Mouse (Mus musculus) midbrain, embryonic 16.5 days (tissue): ENCODE data around the gene Ap1g2. TPM values are rescaled to one million over a fixed set of nuclear protein-coding genes. Genes with fewer than 3 reads are reported as not detected.

Experiments used
- ATAC-seq: fragments of 200-750 bp; cut with Nextera tagmentation; 2 replicates; pipeline ENCODE4 v1.8.0; 2017; ENCODE audit warnings: moderate TSS enrichment
- H3K27ac ChIP-seq: fragments of 300-500 bp; sonication (generic); 2 replicates; pipeline ENCODE4 v1.5.1; 2014; ENCODE audit warnings: mild to moderate bottlenecking, low read length, mixed read lengths
- H3K27me3 ChIP-seq: fragments of 300-500 bp; sonication (generic); 2 replicates; pipeline ENCODE4 v1.6.1; 2014; ENCODE audit warnings: low read depth, low read length, mixed read lengths; ENCODE audit not compliant: control insufficient read depth, insufficient read depth
- H3K36me3 ChIP-seq: fragments of 300-500 bp; sonication (generic); 2 replicates; pipeline ENCODE4 v1.6.1; 2014; ENCODE audit warnings: mild to moderate bottlenecking, low read length, moderate library complexity, mixed read lengths; ENCODE audit not compliant: control insufficient read depth, insufficient read depth
- H3K4me1 ChIP-seq: fragments of 300-500 bp; sonication (generic); 2 replicates; pipeline ENCODE4 v1.6.1; 2014; ENCODE audit warnings: mild to moderate bottlenecking, low read length, mixed read lengths; ENCODE audit not compliant: control insufficient read depth, insufficient read depth
- H3K4me2 ChIP-seq: fragments of 300-500 bp; sonication (generic); 2 replicates; pipeline ENCODE4 v1.6.1; 2014; ENCODE audit warnings: mild to moderate bottlenecking, low read length, mixed read lengths
- H3K4me3 ChIP-seq: fragments of 300-500 bp; sonication (generic); 2 replicates; pipeline ENCODE4 v1.5.1; 2014; ENCODE audit warnings: low read depth, mild to moderate bottlenecking, low read length, moderate library complexity, mixed read lengths
- H3K9ac ChIP-seq: fragments of 300-500 bp; sonication (generic); 2 replicates; pipeline ENCODE4 v1.6.1; 2014; ENCODE audit warnings: low read depth, low read length, mixed read lengths
- H3K9me3 ChIP-seq: fragments of 300-500 bp; sonication (generic); replicated peaks from 2 replicates; pipeline ENCODE4 v1.6.1; 2014; ENCODE audit warnings: mild to moderate bottlenecking, low read length, mixed read lengths; ENCODE audit not compliant: control insufficient read depth, poor library complexity, severe bottlenecking
- WGBS: fragments of 180-500 bp; shearing (Covaris S2); extraction: QIAGEN DNeasy Blood & Tissue Kit; methylation state at CpG from one replicate; pipeline ENCODE4 v1.1.7; 2014; 5-methylcytosine and 5-hydroxymethylcytosine counted together
- polyA plus RNA-seq: library from polyadenylated mRNA; unstranded; fragments of >200 nt; fragmentation: Nextera tagmentation; extraction: Ambion mirVana; gene quantifications from 2 replicates; pipeline ENCODE4 v1.2.1, GENCODE M21; 2015

Gene Ap1g2
- polyA plus RNA-seq, 1 experiment from 2014 or later = 9.2 TPM

DNA sequence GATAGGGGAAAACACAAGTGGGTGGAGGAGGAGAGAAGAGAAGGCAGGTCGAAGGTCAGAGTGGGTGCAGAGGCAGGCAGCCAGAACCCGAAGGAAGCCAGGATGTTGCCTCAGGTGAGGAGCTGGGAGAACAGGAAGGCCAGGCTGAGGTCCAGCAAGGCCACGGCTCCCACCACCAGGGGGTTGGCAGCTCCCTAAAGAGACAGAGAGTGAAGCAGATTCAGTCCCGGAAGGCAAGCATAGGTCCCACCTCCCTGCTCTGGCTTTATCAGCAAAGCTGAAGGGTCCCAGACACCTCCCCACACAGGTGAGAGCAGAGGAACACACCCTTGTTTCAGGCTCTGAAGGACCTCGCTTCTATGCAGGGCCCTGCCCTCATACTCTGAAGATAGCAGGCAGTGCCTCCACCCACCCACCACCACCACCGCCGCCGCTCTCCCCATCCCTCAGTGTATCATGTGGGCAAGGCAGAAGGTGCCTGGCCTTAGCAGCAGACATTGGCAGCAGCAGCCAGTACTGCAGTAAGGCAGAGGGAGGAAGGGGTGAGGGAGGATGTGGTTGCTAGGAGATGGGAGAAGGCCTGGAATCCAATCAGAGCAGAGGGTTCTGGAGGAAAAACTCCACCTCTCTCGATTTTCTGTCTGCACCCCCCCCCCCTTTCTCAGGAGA lies 1.9 kb upstream of the Ap1g2 start:
- Histone ChIP-seq H3K4me2 (peak overlapping the region; percentile 43), H3K36me3 (peaks cover 2% of the 10 kb centered on the region; the same call in 1 of the 2 replicates), H3K4me3 (no peak overlapping the region), H3K9me3 (no peaks in the 10 kb centered on the region), H3K4me1 (peaks cover 68% of the 10 kb centered on the region), H3K9ac (peak overlapping the region; percentile 53), H3K27ac (peak overlapping the region; percentile 88), H3K27me3 (no peaks in the 10 kb centered on the region)
- 18% methylated on average over 9 of the region's 9 CpGs for WGBS
- peak; percentile 84 for ATAC-seq

DNA sequence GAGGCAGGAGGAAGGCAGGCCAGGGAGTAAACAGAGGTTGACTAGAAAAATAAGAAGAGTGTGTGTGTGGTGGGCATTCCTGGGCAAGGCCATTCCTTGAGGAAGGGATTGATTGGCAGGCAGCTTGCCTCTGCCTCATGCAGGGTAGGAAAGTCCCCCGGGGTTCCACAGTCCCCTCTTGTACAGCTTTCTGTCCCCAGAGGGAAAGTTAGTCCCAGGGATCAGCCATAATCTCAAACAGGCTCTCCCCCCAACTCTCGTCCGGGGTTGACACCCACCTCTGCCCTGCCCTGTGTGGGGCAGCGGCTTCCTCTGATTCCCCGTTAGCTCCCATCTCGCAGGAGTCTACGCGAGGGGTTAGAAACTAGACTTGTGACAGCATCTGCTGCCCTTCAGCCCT lies 597 bp upstream of the Ap1g2 start:
- Histone ChIP-seq H3K36me3 (no peaks in the 10 kb centered on the region), H3K27me3 (no peaks in the 10 kb centered on the region), H3K4me3 (no peak overlapping the region), H3K4me2 (no peak overlapping the region), H3K9ac (no peak overlapping the region), H3K9me3 (no peaks in the 10 kb centered on the region), H3K4me1 (peaks cover 57% of the 10 kb centered on the region), H3K27ac (peak overlapping the region; percentile 51)
- 62% methylated on average over 8 of the region's 8 CpGs for WGBS
- ATAC-seq = no peak

DNA sequence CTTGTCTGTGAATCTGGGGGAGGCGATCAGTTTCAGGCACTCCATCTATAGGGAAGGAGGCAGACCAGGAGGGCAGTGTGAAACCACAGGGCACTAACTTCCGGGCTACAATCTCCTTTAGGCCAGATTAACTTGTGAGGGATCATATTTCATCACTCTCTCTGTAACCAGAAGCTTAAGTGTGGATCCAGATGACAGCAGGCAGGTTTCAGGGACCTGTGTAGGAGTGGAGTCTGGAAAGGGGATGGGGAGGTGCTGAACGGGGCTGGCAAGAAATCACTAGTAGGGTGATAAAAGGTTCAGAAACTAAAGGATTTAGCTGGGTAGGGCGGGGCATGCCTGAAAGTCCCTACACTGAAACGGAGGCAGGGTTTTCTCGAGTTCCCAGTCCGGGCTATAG lies 1.0 kb downstream of the Ap1g2 start:
- Histone ChIP-seq H3K4me2 (peak overlapping the region; percentile 82), H3K9me3 (no peaks in the 10 kb centered on the region), H3K27ac (peak overlapping the region; percentile 86), H3K4me3 (peak overlapping the region; percentile 39), H3K36me3 (no peaks in the 10 kb centered on the region), H3K4me1 (peaks cover 45% of the 10 kb centered on the region), H3K9ac (peak overlapping the region; percentile 75), H3K27me3 (no peaks in the 10 kb centered on the region)
- 4% methylated on average over 7 of the region's 7 CpGs for WGBS
- ATAC-seq = no peak

DNA sequence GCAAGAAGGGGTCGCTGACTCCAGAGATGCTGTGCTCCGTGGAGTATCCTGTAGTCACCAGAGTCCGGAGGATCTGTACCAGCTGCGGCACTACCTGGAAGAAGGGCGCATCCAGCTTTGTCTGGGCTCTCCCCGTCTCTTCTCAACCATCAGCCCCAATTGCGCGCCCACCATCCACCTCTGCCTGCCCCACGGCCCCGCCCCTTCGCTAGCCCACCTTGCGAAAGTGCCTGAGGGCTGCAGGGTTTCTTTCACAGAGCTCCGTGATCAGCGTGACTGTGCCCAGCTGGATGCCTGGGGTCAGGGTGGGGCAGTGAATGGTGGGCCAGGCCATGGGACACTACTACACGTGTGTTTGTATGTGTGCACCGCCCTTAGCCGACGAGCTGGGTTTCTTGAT lies 2.0 kb downstream of the Ap1g2 start:
- Histone ChIP-seq H3K27ac (no peak overlapping the region), H3K4me1 (peaks cover 35% of the 10 kb centered on the region), H3K4me3 (no peak overlapping the region), H3K4me2 (no peak overlapping the region), H3K9me3 (no peaks in the 10 kb centered on the region), H3K36me3 (no peaks in the 10 kb centered on the region), H3K27me3 (no peaks in the 10 kb centered on the region), H3K9ac (no peak overlapping the region)
- 87% methylated on average over 18 of the region's 18 CpGs for WGBS
- no peak for ATAC-seq

DNA sequence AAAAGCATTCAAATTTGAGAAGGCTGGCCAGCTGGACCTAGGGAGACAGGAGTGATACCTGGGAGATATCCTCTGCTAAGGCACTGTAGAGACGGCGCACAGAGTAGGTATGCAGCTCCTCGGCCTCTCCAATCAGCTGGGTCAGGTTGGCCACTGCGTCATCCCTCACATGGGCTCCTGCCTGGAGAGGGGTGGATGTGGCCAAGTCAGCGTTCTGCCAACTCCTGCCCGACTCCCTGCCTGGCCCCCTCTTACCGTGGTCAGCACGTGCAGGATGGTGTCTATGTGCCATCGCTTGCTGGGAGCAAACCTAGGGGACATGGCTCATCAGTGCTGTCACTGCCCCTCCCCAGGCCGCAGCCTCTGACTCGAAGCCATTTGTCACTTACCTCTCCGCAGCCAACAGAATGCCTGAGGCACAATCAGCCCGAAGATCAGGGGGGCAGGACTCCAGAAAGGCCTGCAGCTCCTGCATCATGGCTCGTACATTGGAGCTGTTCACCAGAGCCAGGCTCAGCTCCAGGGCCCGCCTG lies 4.1 kb downstream of the Ap1g2 start:
- 87% methylated on average over 15 of the region's 15 CpGs for WGBS
- no peaks in the 10 kb centered on the region for H3K27me3 ChIP-seq
- H3K4me2 ChIP-seq = no peak overlapping the region
- no peak overlapping the region for H3K27ac ChIP-seq
- H3K4me3 ChIP-seq = no peak overlapping the region
- H3K36me3 ChIP-seq = peaks cover 3% of the 10 kb centered on the region; the same call in 1 of the 2 replicates
- no peak for ATAC-seq
- no peak overlapping the region for H3K9ac ChIP-seq
- H3K9me3 ChIP-seq = no peaks in the 10 kb centered on the region
- H3K4me1 ChIP-seq = peaks cover 17% of the 10 kb centered on the region

DNA sequence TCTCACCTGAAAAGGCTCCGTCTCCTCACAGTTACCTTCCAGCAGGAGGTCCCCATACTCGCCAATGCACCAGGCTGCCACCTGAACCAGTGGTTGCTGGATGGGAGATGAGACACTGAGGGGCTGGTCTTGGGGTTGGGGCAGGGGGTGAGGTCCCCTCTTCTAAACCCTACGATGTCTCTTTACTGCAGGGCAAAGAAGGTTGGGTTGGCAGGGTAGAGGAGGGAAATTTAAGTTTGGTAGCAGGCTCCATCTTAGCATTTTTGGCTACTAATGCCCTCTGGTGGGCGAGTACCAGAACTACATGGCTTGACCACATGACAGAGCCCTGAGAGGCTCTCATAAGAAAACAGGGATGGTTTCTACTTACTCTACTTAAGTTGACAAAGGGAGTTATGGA lies 4.8 kb downstream of the Ap1g2 start:
- Histone ChIP-seq H3K27me3 (no peaks in the 10 kb centered on the region), H3K4me2 (no peak overlapping the region), H3K9ac (no peak overlapping the region), H3K27ac (no peak overlapping the region), H3K4me1 (peaks cover 19% of the 10 kb centered on the region), H3K4me3 (no peak overlapping the region), H3K9me3 (no peaks in the 10 kb centered on the region), H3K36me3 (peaks cover 3% of the 10 kb centered on the region; the same call in 1 of the 2 replicates)
- 45% methylated on average over 4 of the region's 4 CpGs for WGBS
- no peak for ATAC-seq

DNA sequence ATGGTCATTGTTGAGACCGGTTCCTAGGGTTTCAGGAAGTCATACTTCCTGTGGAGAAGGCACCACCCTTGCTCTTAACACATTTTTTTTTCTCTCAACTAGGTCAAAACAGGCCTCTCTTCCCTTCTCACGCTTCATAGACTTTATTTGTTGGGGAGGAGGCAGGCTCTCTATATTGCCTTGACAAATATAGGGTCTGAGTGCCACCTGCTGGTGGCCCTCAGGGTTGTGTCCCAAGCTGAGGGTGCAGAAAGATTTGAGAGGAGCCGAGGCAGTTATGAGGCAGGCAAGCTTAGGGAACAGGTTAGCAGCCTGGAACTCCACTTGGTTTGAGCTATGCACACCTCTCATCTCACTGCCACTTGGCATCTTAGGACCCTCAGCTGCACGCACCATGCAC lies 8.3 kb downstream of the Ap1g2 start:
- Histone ChIP-seq H3K27ac (no peak overlapping the region), H3K4me2 (no peak overlapping the region), H3K9me3 (no peaks in the 10 kb centered on the region), H3K27me3 (no peaks in the 10 kb centered on the region), H3K9ac (no peak overlapping the region), H3K36me3 (peaks cover 3% of the 10 kb centered on the region; the same call in 1 of the 2 replicates), H3K4me1 (peaks cover 25% of the 10 kb centered on the region), H3K4me3 (no peak overlapping the region)
- 0 out of 2 replicates have a peak, but pooled peaks have one; percentile 8 for ATAC-seq
- WGBS = 50% methylated on average over 4 of the region's 4 CpGs

DNA sequence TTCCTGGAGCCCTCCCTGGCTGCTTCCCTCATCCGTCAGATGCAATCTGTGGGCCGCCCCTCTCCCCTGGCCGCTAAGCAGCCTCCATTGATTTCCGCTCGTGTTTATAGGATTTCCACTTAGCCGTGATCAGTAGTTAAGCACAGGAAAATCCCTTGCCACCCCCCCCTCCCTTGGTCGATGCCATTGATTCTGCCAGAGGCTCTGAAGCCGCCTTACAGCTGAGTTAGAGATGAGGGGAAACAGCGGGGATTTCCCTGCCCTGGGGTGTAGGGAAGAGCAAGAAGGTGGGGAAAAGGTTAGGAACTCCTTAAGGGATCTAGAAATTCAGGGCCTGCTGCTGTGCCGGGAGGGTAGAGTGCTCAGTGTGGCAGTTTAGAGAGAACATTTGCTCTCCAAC lies 8.7 kb downstream of the Ap1g2 start:
- peak overlapping the region; percentile 1; the same call in 1 of the 2 replicates for H3K4me2 ChIP-seq
- H3K27me3 ChIP-seq = no peaks in the 10 kb centered on the region
- H3K36me3 ChIP-seq = peaks cover 3% of the 10 kb centered on the region; the same call in 1 of the 2 replicates
- H3K4me3 ChIP-seq = no peak overlapping the region
- no peak overlapping the region for H3K9ac ChIP-seq
- 53% methylated on average over 10 of the region's 10 CpGs for WGBS
- peak overlapping the region; percentile 3; the same call in 1 of the 2 replicates for H3K27ac ChIP-seq
- ATAC-seq = no peak
- peaks cover 25% of the 10 kb centered on the region for H3K4me1 ChIP-seq
- H3K9me3 ChIP-seq = no peaks in the 10 kb centered on the region

DNA sequence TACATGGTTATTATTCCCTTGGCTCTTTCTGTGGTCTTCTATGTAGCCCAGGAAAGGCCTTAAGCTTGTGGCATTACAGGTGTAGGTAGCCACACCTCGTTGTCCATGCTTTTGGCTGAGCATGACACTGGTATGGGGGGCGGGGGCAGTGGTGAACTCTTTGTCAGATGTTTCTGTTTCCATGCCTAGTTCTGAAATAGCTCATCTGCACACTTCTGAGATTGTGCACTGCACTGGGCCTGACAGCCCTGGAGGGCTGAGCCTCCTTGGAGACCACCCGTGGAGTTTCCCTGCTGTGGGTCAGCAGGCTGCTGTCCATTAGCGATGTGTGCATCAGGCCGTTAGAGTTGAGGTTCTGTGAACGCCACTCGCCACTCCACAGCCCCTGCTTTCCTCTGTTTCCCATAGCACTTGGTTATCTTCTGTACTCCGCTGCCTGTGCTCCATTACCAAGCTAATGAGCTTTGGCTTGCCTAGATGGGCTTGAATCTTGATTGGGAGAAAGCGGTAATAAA lies 9.8 kb downstream of the Ap1g2 start:
- no peaks in the 10 kb centered on the region for H3K27me3 ChIP-seq
- H3K9me3 ChIP-seq = no peaks in the 10 kb centered on the region
- 46% methylated on average over 9 of the region's 9 CpGs for WGBS
- H3K4me3 ChIP-seq = no peak overlapping the region
- peak overlapping the region; percentile 30 for H3K4me2 ChIP-seq
- no peak overlapping the region for H3K27ac ChIP-seq
- H3K9ac ChIP-seq = peak overlapping the region; percentile 32; the same call in 1 of the 2 replicates
- peaks cover 3% of the 10 kb centered on the region; the same call in 1 of the 2 replicates for H3K36me3 ChIP-seq
- no peak for ATAC-seq
- peaks cover 27% of the 10 kb centered on the region for H3K4me1 ChIP-seq
